Mouse (Mus musculus) skeletal muscle tissue, adult 2 months (tissue): Measurements from ENCODE around the gene Tmem63c.

Experiments used
- DNase-seq: peaks from one replicate; pipeline ENCODE4 v3.0.0-alpha.2; 2012; ENCODE audit warnings: low read depth, low spot score

Tmem63c gene

DNA sequence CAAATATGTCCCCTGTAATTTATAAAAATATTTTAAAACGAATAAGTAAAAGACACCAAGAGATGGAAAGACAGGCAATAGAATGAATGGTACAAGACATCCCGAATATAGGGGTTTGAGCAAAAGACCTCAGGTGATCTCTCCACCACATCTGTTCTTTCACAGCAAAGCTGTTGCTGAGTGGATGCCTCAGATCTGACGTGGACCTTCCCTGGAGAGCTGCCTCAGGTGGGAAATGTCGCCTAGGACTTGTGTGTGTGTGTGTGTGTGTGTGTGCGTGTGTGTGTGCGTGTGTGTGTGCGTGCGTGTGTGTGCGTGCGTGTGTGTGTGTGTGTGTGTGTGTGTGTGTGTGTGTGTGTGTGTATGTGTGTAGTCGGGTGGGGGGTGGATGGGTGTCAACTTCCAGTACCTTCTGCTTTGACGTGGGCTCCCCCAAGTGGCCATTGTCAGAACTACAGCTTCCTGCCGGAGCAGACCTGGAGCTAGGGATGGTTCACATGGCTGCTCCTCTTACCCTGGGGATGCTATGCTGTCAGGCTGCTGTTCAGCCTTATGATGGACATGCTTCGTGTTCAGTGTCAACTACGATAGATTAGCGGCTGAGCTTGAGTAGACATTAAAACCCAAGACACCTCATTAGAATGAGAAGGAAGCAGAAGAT, 31.7 kb downstream of the Tmem63c start:
- DNase-seq: peak; percentile 36

DNA sequence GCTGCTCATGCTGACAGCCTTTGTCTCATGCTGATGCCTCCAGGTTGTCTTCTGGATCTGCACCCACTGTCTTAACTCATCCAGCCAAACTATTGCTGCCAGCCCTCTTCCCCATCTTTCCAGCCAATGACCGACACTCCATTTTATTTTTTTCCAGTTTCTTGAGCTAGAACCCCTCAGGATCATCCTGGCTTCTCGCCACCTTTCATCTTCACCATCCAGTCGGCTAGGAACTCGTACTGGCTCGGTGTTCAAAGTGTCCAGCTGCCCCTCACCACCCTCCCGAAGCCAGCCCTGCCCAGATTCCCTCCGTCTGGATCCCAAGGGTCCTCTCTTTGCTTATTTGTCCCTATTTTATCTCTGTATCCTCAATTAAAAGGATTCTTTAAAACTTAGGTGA, 33.7 kb downstream of the Tmem63c start:
- DNase-seq: no peak

DNA sequence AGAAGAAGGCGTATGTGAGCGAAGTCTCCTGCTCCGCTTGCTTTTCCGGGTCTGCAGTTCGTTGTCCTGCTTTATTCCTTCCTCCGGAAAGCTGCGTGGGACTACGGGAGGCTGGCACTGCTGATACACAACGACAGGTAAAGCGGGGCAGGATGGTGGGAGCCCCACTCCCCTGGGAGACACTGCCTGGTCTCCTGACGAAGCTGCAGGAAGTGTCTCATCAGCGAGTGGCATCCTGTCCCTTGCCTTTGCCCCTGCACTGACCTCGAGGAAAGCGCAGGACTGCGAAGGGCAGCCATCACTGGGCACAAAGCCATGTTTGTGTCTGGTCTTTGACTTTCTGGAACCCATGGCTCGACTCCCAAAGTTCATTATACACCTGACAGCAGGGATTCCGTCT, 35.9 kb downstream of the Tmem63c start:
- DNase-seq: no peak

DNA sequence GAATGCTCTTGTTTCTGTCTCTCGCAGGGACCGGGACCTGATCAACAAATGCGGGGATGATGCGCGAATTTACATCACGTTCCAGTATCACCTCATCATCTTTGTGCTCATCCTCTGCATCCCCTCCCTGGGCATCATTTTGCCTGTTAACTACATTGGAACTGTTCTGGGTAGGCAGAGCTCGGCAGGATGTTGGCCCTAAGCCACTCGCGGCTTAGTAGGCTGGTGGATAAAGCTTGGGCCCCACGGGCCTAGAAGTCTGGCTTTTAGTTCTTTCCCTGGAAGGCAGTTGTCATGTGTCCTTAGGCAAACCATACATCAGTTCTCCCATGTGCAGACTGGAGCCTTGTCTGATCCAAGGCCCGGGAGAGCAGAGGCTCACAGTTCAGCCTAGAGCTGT, 44.3 kb downstream of the Tmem63c start:
- no peak for DNase-seq

DNA sequence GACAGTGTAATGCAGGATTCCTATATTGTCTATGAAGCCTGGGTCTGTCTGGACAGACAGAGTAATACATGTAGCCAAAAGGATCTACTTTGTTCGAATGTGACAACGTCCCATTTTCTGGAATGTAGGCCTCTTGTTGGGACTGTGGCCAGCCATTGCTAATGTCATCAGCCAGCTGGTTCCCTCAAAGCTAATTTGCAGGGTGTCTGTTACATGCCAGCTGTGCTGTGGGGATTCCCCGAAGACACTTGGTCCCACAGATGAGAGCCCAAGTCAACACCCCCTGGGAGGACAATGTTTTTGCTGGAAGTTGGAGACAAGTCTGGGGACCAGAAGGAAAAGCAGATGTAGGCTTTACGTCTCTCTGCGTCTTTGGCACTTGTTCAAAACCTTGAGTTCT, 45.3 kb downstream of the Tmem63c start:
- DNase-seq: no peak

DNA sequence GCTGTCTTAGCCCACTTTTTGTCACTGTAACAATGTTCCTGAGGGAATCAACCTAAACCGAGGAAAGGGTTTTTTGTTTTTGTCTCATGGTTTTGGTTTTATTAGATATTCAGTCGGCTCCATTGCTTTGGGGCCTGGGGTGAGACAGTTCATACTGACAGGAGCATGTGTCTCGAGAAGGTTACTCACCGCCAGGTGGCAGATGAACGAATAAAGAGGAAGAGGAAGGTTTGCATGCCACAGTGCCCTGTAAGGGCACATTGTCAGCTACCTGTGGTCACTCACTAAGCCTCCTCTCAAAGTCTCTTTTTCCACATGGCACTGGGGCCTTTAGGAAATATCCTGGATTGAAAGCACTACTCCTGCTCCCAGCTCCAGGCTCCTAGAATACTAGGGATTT, 49.4 kb downstream of the Tmem63c start:
- no peak for DNase-seq

DNA sequence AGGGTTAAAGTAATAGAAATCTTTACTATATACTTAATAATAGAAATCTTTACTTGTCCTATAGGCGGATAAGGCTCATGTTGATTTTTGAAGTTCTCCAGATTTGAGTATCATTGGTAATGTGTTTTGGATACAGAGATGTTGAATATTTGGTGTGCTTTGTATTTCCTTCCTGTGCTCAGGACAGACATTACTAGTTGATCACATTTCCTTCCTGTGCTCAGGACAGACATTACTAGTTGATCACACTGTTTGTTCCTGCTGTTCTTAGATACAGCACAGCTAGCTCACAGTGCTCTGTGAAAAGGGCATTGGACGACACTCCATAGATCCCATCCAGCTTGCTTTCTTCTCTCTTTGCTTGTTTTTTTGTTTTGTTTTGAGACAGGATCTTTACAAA, 55.5 kb downstream of the Tmem63c start:
- DNase-seq: no peak

DNA sequence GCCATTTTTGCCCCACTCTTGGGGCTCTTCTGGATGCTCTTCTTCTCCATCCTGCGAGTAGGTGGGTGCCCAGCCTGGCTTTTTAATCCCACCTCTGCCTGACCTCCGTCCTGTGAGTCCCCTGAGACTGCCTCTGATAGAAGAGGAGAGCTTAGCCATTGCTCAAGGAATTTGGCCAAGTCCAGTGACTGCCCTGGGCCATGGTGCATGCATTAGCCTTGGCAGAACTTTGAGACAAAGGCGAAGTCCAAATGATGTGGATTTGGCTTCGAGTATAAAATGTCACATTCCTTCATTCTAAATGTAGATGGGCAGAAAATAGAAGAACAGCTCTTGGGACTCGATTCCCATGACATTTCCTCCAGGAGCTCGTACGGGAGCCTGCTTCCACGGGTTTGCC, 61.7 kb downstream of the Tmem63c start:
- DNase-seq: no peak

DNA sequence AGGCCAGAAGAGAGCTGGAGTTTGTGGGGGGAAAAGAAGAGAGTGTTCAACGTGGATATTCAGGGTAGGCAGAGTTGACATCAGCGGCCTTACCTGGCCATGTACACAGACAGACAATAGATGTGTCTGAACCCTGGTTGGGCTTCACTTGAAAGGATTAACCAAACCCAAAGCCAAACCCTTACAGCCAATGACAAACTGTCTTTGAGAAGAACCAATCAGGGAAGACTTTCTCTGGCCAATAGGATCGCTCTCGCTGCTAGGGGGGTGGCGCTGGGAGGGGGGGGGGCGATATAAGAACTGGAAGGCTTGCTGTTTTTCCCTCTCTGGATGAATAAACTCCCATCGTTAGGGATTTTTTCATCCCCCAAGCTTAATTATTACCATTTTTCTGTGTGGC, 66.1 kb downstream of the Tmem63c start:
- DNase-seq: no peak

DNA sequence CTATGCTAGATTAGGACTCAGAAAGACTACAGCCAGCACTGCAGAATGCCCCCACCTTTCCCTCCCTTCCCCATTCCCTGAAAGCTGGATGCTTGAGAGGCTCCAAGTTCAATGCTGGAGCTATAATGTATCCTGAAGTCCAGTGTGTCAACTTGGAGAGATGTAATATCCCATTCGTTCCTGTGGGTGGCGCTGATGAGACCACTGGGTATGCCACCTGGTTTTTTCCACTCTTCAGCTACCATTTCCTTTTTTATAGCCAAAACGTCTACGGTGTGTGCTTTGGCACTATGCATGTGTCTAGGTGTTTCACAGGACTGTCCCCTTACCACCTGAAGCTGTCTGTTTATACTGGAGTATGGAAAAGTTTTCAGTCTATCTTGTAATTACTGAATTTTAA, 67.2 kb downstream of the Tmem63c start:
- no peak for DNase-seq

DNA sequence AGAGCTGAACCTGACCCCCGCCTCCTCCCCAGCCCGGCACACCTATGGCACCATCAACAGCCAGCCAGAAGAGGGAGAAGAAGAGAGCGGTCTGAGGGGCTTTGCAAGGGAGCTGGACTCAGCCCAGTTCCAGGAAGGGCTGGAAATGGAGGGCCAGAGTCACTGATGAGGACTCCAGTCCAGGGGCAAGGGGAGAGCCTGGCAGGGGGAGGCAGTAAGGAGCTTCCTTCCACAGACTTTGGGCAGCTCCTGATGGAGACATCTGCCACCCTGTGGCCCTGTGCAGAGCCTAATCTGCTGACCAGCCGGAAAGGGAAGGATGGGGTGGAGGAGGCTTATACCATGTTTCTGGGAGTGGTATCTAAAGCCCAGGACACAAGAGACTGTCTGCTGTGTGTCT, 68.1 kb downstream of the Tmem63c start:
- no peak for DNase-seq

DNA sequence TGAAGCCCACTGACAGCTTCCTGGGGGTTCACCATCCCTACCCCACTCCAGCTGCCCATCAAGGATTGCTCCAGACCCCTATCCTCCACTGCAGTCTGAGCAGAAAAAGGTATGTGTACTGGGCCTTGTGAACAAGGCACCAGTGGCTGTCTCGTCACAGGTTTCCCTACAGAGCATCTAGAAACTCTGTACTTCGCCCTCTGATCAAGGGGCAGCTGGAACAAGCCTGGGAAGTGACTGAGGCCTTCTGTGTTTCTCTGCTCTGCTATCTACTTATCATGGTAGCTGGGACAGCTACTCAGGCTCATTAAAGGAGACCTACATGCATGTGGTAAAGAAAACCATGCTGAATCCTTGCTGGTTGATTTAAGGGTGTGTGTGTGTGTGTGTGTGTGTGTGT, 68.6 kb downstream of the Tmem63c start:
- DNase-seq: no peak

DNA sequence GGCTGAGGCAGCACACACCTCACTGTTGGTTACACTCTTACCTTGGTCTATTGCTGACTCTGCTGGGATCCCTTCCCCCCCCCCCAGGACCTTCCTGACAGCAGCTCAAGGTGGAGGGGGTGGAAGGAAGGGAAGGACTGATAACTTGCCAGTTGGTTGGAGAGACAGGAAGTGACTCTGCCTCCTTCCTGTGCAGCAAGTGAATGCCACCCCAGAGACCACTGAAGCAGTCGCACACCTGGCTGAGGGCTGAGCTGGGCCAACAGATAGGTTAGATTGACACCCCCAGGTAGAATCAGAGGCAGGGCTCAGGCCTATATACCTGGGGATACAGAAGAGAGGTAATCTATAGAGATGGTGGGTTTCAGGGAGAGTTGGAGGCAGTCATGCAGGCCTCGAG, 70.8 kb downstream of the Tmem63c start:
- no peak for DNase-seq

DNA sequence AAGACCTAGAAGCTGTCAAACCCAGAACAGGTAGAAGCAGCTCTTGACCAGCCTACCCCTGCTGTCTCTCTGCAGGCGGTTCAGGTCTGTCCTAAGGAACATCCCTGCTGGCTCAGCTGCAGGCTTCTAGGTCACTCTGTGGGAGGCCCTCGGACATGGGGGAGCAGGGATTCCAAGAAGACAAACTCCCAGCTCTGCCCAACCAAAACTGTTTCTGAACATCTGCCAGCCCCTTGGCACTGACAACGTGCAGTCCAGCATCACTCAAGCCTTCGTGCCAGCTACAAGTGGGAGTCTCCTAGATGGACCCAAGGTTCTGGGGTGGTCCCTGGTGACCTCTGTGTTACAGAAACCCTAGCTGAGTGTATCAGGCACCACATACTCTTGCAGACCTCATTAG, 72.1 kb downstream of the Tmem63c start:
- DNase-seq: no peak

DNA sequence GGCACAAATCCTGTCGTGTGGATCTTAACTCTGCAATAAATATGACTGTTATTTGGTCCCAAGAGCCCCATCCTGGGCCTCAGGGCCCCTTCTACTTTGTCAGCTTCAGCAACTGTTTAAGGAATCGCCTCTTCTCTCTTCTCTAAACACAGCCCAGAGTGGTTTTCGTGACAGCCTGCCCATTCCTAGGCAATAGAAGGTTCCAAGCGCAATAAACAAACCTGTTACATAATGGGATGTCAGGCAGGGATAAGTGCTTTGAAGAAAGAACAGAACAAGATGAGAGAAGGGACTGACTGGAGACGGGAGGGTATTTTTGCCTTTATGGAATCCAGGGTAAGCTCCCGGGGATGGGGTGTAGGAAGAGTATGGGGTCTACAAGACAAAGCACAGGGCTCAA, 72.5 kb downstream of the Tmem63c start:
- DNase-seq: no peak

DNA sequence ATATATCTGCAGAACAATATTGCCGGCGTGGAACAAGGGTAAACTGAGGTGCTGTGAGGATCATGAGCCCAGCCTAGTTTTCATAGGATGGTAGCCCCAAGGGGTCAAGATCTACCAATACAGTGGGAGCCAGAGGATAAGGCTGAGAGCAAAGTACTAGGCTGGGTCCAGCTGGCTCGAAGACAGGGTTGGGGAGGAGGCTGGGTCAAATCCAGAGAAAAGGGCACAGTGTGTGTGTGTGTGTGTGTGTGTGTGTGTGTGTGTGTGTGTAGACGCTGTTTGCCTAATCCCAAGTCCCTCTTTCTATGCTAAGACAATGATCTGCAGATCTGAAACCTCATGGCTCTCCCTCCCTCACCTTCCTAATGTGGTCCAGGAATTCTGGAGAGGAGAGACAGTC, 79.2 kb downstream of the Tmem63c start:
- no peak for DNase-seq

DNA sequence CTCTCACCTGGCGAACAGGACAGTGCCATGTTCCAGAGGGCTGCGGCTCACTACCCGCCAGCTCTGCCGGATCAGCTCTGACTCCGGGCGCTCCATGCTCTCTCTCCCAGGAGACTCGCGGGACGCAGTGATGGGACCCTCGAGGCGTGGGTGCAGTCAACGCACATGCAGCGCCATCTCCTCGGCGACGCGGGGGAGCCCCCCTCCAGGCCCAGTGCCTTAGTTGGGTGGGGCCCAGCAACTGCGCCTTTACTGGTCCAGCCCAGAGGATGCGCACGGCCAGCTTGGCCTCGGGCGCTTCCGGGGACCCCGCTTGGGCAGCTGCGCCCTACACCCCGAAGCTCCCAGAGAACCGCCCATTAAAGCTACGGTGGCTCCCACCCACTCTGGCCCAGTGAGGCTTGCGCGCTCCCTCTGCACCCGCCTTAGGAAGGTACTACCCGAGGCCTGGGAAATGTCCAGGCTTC, 81.1 kb downstream of the Tmem63c start, which contains the start of gene Ngb:
Gene Ngb, minus strand, starts transcription at position 375 of the 467 bp plus-strand sequence.
- no peak for DNase-seq

DNA sequence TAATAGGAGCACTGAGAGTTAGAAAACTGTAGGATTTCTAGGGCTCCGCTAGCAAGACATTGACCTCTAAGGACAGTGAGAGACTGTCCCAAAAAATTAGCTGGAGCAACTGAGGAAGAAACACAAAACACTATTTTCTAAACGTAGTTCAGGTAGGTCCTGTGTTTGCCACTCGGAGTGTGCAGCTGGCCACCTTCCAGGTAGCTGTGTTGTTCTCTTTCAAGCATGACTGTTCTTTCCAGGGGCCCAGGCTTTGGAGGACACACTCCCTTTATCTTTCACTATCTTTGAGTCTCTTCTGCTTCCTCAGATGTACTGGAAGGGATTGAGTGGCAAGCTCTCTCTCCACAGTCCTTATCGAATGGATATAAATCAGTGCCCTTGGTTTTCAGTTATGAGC, 82.3 kb downstream of the Tmem63c start:
- no peak for DNase-seq

DNA sequence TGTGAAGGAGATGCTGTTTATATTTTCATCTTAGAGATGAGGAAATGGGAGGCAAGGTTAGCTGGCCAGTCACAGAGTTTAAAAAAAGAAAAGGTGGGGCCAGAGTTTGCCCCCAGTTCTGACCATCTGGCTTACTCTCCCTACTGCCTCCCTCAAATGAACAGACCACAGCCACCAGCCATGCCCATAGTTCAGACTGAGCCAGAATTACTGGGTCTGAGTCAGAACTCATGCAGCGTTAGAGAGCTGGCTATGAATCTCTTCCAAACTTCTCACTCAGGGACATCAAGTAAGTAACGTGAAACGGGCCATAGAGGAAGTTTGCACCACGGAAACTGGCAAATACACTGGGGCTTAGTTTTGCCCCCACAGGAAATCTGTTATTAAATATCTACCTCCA, 83.7 kb downstream of the Tmem63c start:
- no peak for DNase-seq

DNA sequence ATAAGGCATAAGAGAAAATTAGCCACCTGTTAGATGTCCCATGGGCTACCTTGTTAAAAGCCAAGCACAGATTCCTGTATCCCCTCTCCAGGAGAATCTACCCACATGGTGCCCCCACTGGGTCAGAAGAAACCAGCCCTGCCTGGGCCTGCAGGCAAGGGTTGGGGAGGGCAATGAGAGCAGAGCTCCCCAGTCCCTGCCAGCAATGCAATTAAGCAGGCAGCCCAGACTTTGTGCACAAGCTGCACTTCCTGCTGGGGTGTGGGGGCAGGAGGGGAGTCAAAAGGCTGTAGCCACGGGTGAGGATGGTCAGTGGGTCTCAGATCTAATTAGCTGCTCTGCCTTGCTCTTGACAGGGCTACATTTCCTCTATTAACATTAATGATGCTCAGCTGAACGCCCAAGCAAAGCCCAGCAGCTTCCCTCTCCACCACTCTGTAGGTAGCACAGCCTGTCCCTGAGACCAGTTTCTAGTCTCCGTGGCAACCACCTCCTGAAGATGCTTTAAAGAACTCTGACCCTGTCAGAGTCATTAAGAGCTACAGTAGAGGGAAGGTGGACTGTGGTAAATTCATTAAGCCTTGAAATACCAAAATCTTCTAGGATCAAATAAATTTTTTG, 86.3 kb downstream of the Tmem63c start:
- no peak for DNase-seq

DNA sequence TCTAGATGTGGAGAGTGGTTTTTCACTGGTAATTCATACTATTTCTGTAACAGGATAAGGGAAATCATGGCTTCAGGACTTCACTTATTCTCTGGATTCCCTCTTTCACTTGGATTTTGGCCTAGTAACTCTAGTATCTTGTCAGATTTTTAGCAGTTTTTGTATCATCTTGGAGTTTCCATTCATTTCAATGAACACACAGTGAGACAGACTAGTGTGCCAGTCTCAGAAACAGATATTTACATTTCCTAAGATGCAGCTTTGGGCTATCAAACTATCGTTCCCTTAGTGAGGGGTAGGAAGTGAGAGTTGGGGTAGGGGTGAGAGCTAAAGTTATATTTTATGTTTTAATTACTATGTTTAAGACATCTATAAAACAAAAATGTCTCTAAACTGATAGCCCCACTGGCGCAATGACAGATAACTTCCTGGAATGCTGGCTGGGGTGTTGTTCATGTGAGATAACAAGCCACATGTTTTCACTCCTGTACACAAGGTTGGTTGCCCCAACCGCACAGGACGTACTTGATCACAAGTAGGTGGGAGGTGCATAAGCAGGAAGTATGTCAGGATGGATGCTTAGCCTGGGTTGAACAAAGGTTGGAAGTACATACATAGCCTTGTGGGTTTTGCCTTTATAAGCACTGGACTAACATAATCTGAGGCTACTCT, 100.9 kb downstream of the Tmem63c start:
- no peak for DNase-seq

DNA sequence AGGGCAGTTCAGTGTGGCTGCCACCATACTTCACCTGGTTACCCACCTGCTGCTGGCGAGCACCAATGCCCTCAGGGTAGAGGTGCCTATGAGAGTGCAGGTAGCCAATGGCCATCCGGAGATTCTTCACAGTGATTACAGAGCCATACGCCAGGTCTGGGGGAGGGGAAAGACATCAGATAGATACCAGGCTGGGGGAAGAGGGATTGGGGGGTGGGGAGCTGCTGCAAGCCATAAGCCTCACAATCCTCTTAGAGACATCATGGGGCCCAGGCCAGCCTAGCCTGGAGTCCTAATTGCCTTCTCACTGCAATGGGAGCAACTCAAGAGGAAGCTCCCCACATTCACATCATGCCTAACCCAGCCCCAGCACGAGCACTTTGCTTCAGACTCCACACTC, 106.1 kb downstream of the Tmem63c start:
- DNase-seq: no peak

DNA sequence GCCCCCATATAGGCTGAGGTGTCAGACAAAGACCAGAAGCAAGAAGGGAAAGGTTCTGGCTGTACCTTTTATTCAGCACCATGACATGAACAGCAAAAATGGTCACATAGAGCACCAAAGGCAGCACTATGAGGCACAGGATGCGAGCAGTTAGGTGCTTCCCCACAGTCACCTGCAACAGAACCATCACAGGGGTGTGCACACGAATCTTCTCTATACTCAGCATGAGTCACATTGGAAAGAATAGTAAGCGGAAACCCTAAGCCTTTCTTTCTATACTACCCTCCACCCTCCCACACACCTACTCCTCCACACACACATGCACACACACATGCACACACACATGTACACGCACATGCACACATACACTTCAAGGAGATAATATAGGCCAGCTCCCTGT, 109.1 kb downstream of the Tmem63c start:
- DNase-seq: no peak
